In genomic region chr13:63627894-63628287, GRCm38 (mm10) we compare ENCODE assay signal across 11 mouse cellular contexts. TPM values are rescaled to one million over a fixed set of nuclear protein-coding genes. Genes with fewer than 3 reads are reported as not detected.
DNase-seq lines count a peak whose midpoint lies in the region; ATAC-seq and TF ChIP-seq lines count a peak whose summit lies in the region.
"Had no signal": no experiment of that assay in that cellular context is flagged by ENCODE, and none has a peak within 500 bp of the region (broad histone marks: within the 10 kb centered on the region; RNA-seq: fewer than 3 reads in every experiment).

No protein-coding gene starts in this region.

- no peaks in the 10 kb centered on the region for H3K36me3 ChIP-seq in kidney, postnatal 0 days (ENCODE audit: insufficient read depth, low read length)
- H3K36me3 ChIP-seq in forebrain, embryonic 13.5 days (ENCODE audit: poor library complexity, severe bottlenecking): no peaks in the 10 kb centered on the region
- no peaks in the 10 kb centered on the region for H3K36me3 ChIP-seq in intestine, postnatal 0 days (ENCODE audit: control insufficient read depth, insufficient read depth)
- no peaks in the 10 kb centered on the region for H3K36me3 ChIP-seq in neural tube, embryonic 13.5 days
- H3K36me3 ChIP-seq in liver, embryonic 12.5 days: no peaks in the 10 kb centered on the region

- H3K4me3 ChIP-seq in kidney, postnatal 0 days (replicated peaks; ENCODE audit: low read depth, low read length): peak overlapping the region; percentile 20; the same call in 1 of the 2 replicates
- H3K4me3 ChIP-seq in forebrain, embryonic 13.5 days: peak overlapping the region; percentile 29
- H3K4me3 ChIP-seq in intestine, postnatal 0 days (ENCODE audit: low read depth, low read length): peak overlapping the region; percentile 26
- peak overlapping the region; percentile 27 for H3K4me3 ChIP-seq in neural tube, embryonic 13.5 days
- no peak overlapping the region for H3K4me3 ChIP-seq in liver, embryonic 12.5 days

- no peaks in the 10 kb centered on the region for H3K4me1 ChIP-seq in kidney, postnatal 0 days (replicated peaks; ENCODE audit: insufficient read depth, low read length)
- H3K4me1 ChIP-seq in forebrain, embryonic 13.5 days: peaks cover 8% of the 10 kb centered on the region; the same call in 1 of the 2 replicates
- H3K4me1 ChIP-seq in intestine, postnatal 0 days (replicated peaks; ENCODE audit: control insufficient read depth, insufficient read depth, low read length): no peaks in the 10 kb centered on the region
- H3K4me1 ChIP-seq in neural tube, embryonic 13.5 days (replicated peaks): peaks cover 7% of the 10 kb centered on the region
- 0 out of 2 replicates have a peak, but pooled peaks cover 2% of the 10 kb centered on the region for H3K4me1 ChIP-seq in liver, embryonic 12.5 days

- H3K27me3 ChIP-seq in kidney, postnatal 0 days (ENCODE audit: insufficient read depth, low read length): no peaks in the 10 kb centered on the region
- H3K27me3 ChIP-seq in forebrain, embryonic 13.5 days: no peaks in the 10 kb centered on the region; the same call in 1 of the 2 replicates
- H3K27me3 ChIP-seq in intestine, postnatal 0 days (replicated peaks; ENCODE audit: control insufficient read depth, insufficient read depth, low read length): no peaks in the 10 kb centered on the region
- H3K27me3 ChIP-seq in neural tube, embryonic 13.5 days: no peaks in the 10 kb centered on the region
- no peaks in the 10 kb centered on the region for H3K27me3 ChIP-seq in liver, embryonic 12.5 days (replicated peaks)

- ATAC-seq in kidney, postnatal 0 days (replicated peaks; ENCODE audit: low FRiP score, low read depth): no peak
- ATAC-seq in forebrain, embryonic 13.5 days: no peak
- no peak for ATAC-seq in intestine, postnatal 0 days
- peak; percentile 30; the same call in 1 of the 2 replicates for ATAC-seq in neural tube, embryonic 13.5 days (ENCODE audit: low read depth)
- ATAC-seq in erythroblast, adult 5-6 weeks (replicated peaks; ENCODE audit: low FRiP score, poor library complexity, severe bottlenecking): no peak
- no peak for ATAC-seq in liver, embryonic 12.5 days

- WGBS in kidney, postnatal 0 days: 98% methylated on average over 4 of the region's 4 CpGs
- 66% methylated on average over 4 of the region's 4 CpGs for WGBS in forebrain, embryonic 13.5 days
- 79% methylated on average over 4 of the region's 4 CpGs for WGBS in intestine, postnatal 0 days
- 69% methylated on average over 4 of the region's 4 CpGs for WGBS in neural tube, embryonic 13.5 days
- WGBS in liver, embryonic 12.5 days (ENCODE audit: insufficient replicate concordance): 80% methylated on average over 4 of the region's 4 CpGs

- no peak overlapping the region for H3K27ac ChIP-seq in kidney, postnatal 0 days
- no peak overlapping the region; the same call in 1 of the 2 replicates for H3K27ac ChIP-seq in forebrain, embryonic 13.5 days
- no peak overlapping the region for H3K27ac ChIP-seq in intestine, postnatal 0 days (ENCODE audit: low read depth, low read length)
- H3K27ac ChIP-seq in neural tube, embryonic 13.5 days (replicated peaks): peak overlapping the region; percentile 62; the same call in 1 of the 2 replicates
- H3K27ac ChIP-seq in liver, embryonic 12.5 days: no peak overlapping the region

- no peaks in the 10 kb centered on the region for H3K9me3 ChIP-seq in kidney, postnatal 0 days (replicated peaks; ENCODE audit: low read length)
- no peaks in the 10 kb centered on the region for H3K9me3 ChIP-seq in forebrain, embryonic 13.5 days (replicated peaks)
- H3K9me3 ChIP-seq in intestine, postnatal 0 days (ENCODE audit: control insufficient read depth): no peaks in the 10 kb centered on the region
- no peaks in the 10 kb centered on the region for H3K9me3 ChIP-seq in neural tube, embryonic 13.5 days
- H3K9me3 ChIP-seq in liver, embryonic 12.5 days (replicated peaks): no peaks in the 10 kb centered on the region

- no peak for DNase-seq in kidney, postnatal 0 days (ENCODE audit: low spot score)
- DNase-seq in kidney, postnatal 25 days: no peak
- DNase-seq in left cerebral cortex, adult 8-10 months (ENCODE audit: low spot score in 2 of 2): no peak
- DNase-seq: cerebellum, postnatal 36 days; heart, postnatal 14 days; lung, adult 2 months had no signal

- no peak for TF ChIP-seq CTCF in kidney, postnatal 0 days (IDR thresholded peaks at IDR 0.05; ENCODE audit: low read depth)
- no peak for TF ChIP-seq CTCF in intestine, postnatal 0 days (IDR thresholded peaks at IDR 0.05; ENCODE audit: low read depth)

- H3K4me2 ChIP-seq in kidney, postnatal 0 days (ENCODE audit: low read length): peak overlapping the region; percentile 49
- H3K4me2 ChIP-seq in forebrain, embryonic 13.5 days: peak overlapping the region; percentile 57
- H3K4me2 ChIP-seq in intestine, postnatal 0 days (replicated peaks; ENCODE audit: low read depth): peak overlapping the region; percentile 53
- H3K4me2 ChIP-seq in neural tube, embryonic 13.5 days: peak overlapping the region; percentile 51
- H3K4me2 ChIP-seq in liver, embryonic 12.5 days: no peak overlapping the region

- H3K9ac ChIP-seq in kidney, postnatal 0 days (ENCODE audit: low read depth, low read length): no peak overlapping the region
- peak overlapping the region; percentile 12; the same call in 1 of the 2 replicates for H3K9ac ChIP-seq in forebrain, embryonic 13.5 days
- H3K9ac ChIP-seq in intestine, postnatal 0 days (ENCODE audit: low read depth, low read length): no peak overlapping the region
- H3K9ac ChIP-seq in neural tube, embryonic 13.5 days: peak overlapping the region; percentile 44; the same call in 1 of the 2 replicates
- no peak overlapping the region for H3K9ac ChIP-seq in liver, embryonic 12.5 days

RNA-seq across cellular contexts. Expression of gene Ptch1, which starts 54.5 kb away (rescaled TPM):
- polyA plus RNA-seq in kidney, postnatal 0 days (2015; fragmentation: Nextera tagmentation; extraction: Ambion mirVana): 10.7 and 12.2 TPM in 2 replicates
- 11.3 and 16.0 TPM in 2 replicates for polyA plus RNA-seq in forebrain, embryonic 13.5 days (2015; fragmentation: Nextera tagmentation; extraction: Ambion mirVana)
- 11.0 and 11.9 TPM in 2 replicates for polyA plus RNA-seq in intestine, postnatal 0 days (2015; fragmentation: Nextera tagmentation; extraction: Ambion mirVana)
- polyA plus RNA-seq in neural tube, embryonic 13.5 days (2015; fragmentation: Nextera tagmentation; extraction: Ambion mirVana): 19.2 and 22.1 TPM in 2 replicates
- total RNA-seq in erythroblast, adult 5-6 weeks (2015; ENCODE audit: low replicate concordance): 2.5 and 4.8 TPM in 2 replicates
- 1.5 and 2.5 TPM in 2 replicates for total RNA-seq in erythroblast, adult 5-6 weeks (2017; ENCODE audit: low replicate concordance)
- total RNA-seq in left cerebral cortex, adult 8-10 months (2022): 10 to 100 TPM; 49.4 to 73.3 (median 61.8) TPM
- polyA plus RNA-seq in liver, embryonic 12.5 days (2016; fragmentation: Nextera tagmentation; extraction: Ambion mirVana): 7.0 TPM in 2 replicates

Comparison
In these comparisons a context has a peak if more than half of its experiments do, and no peak if none do; other contexts are left out.
1. H3K9ac ChIP-seq: peak in forebrain, embryonic 13.5 days (single experiment) and neural tube, embryonic 13.5 days (single experiment); none in kidney, postnatal 0 days (single experiment), intestine, postnatal 0 days (single experiment) and liver, embryonic 12.5 days (single experiment).